Mouse (Mus musculus) adrenal gland, postnatal 4 days (tissue): ENCODE data around the gene Mfsd5. TPM values are rescaled to one million over a fixed set of nuclear protein-coding genes. Genes with fewer than 3 reads are reported as not detected.

ENCODE experiments used
- DNase-seq, 2 experiments: peaks; one replicate each; pipeline ENCODE4 v3.0.0; 2021 to 2022; ENCODE audit warnings: low spot score in 2 of 2, mixed read lengths in 2 of 2
- long read RNA-seq, 2 experiments: library from polyadenylated mRNA; stranded (forward); transcript quantifications; one replicate each; pipeline ENCODE4 v2.0.0; 2021
- total RNA-seq, 2 experiments: library from RNA; stranded (reverse); gene quantifications; 2 replicates each; pipeline ENCODE4 v1.2.3; 2021

Mfsd5 gene
- total RNA-seq = 10 to 100 TPM; 34.4 to 36.7 TPM
- long read RNA-seq, experiment 1, transcript Mfsd5-201 (2 exons, 1,754 nt) = major isoform, 32 of 53 reads
- long read RNA-seq, experiment 1, partial matches to known transcripts = 0 of 53 reads
- long read RNA-seq, experiment 1, other reads (novel, unspliced or antisense) = 21 of 53 reads
- long read RNA-seq, experiment 2, transcript Mfsd5-201 (2 exons, 1,754 nt) = major isoform, 78 of 103 reads
- long read RNA-seq, experiment 2, partial matches to known transcripts = 0 of 103 reads
- long read RNA-seq, experiment 2, other reads (novel, unspliced or antisense) = 25 of 103 reads

GRCm38 (mm10) chr15:102279092-102279782, at the start of gene Mfsd5:
Gene Mfsd5 (plus strand): TSS chr15:102279454.
- DNase-seq = peak; percentile 79 to 81

GRCm38 (mm10) chr15:102230408-102231321, 48.6 kb upstream of the Mfsd5 start:
- DNase-seq = no peak

- DNase-seq = no peak
These were observed 47.5 kb upstream of the Mfsd5 start, which contains the start of gene Itgb7 for GRCm38 (mm10) chr15:102231748-102232147. Gene Itgb7 (minus strand): TSS chr15:102231944.

- no peak for DNase-seq
These were observed 46.5 kb upstream of the Mfsd5 start for GRCm38 (mm10) chr15:102232764-102233163.

- DNase-seq = no peak
These were observed 45.4 kb upstream of the Mfsd5 start for GRCm38 (mm10) chr15:102233896-102234295.

- DNase-seq = no peak
These were observed 43.8 kb upstream of the Mfsd5 start for GRCm38 (mm10) chr15:102235371-102236027.

GRCm38 (mm10) chr15:102238543-102239259, 40.6 kb upstream of the Mfsd5 start:
- DNase-seq = no peak

GRCm38 (mm10) chr15:102239260-102239590, 40.0 kb upstream of the Mfsd5 start:
- DNase-seq = peak; percentile 61 to 80

GRCm38 (mm10) chr15:102239851-102240250, 39.4 kb upstream of the Mfsd5 start:
- no peak for DNase-seq

GRCm38 (mm10) chr15:102240607-102241006, 38.6 kb upstream of the Mfsd5 start:
- DNase-seq = no peak

- no peak for DNase-seq
These were observed 36.6 kb upstream of the Mfsd5 start for GRCm38 (mm10) chr15:102242404-102243228.

- no peak for DNase-seq
These were observed 35.7 kb upstream of the Mfsd5 start for GRCm38 (mm10) chr15:102243229-102244190.

GRCm38 (mm10) chr15:102244306-102245191, 34.7 kb upstream of the Mfsd5 start:
- DNase-seq = no peak

- DNase-seq = no peak
These were observed 33.8 kb upstream of the Mfsd5 start for GRCm38 (mm10) chr15:102245461-102245881.

- peak in 1 of 2 experiments; percentile 53 for DNase-seq
These were observed 33.1 kb upstream of the Mfsd5 start for GRCm38 (mm10) chr15:102245891-102246741.

- DNase-seq = peak; percentile 76 to 84
These were observed 32.4 kb upstream of the Mfsd5 start for GRCm38 (mm10) chr15:102246866-102247251.
